Mouse (Mus musculus) cerebellum, adult 2 months (tissue): Measurements from ENCODE around the gene Gmcl1.

Source experiments
- CTCF ChIP-seq: fragments of 200-500 bp; IDR thresholded peaks from 2 replicates; pipeline ENCODE4 v1.5.1; 2011; ENCODE audit warnings: low read depth, mild to moderate bottlenecking, control low read depth, low read length, moderate library complexity, borderline replicate concordance; ENCODE audit not compliant: insufficient read depth
- POLR2A ChIP-seq: fragments of 200-500 bp; IDR thresholded peaks from 2 replicates; pipeline ENCODE4 v1.6.1; 2011; ENCODE audit warnings: low read length, control low read depth, borderline replicate concordance; ENCODE audit not compliant: insufficient read depth

GRCm38 (mm10) chr6:86683872-86684654 is 49.1 kb downstream of the Gmcl1 start, which contains the start of gene Snrnp27:
- TF ChIP-seq CTCF (no peak), POLR2A (peak; percentile 94)
